ENCODE assay signal across 9 mouse cellular contexts in genomic region chr13:12442008-12442587, GRCm38 (mm10). TPM values are rescaled to one million over a fixed set of nuclear protein-coding genes. Genes with fewer than 3 reads are reported as not detected.
DNase-seq lines count a peak whose midpoint lies in the region; ATAC-seq and TF ChIP-seq lines count a peak whose summit lies in the region.
"Had no signal": no experiment of that assay in that cellular context is flagged by ENCODE, and none has a peak within 500 bp of the region (broad histone marks: within the 10 kb centered on the region; RNA-seq: fewer than 3 reads in every experiment).

No protein-coding gene starts in this region.

- peak; percentile 10 to 20 for DNase-seq in kidney, adult 8-10 months
- peak; percentile 87 for DNase-seq in brain, adult 2 months (ENCODE audit: low read depth, low spot score)
- peak; percentile 17 to 25 for DNase-seq in heart, postnatal 36 days
- peak; percentile 16 for DNase-seq in lung, adult 2 months
- no peak for DNase-seq in c-Kit-positive CD71-positive TER-119-positive erythroid progenitor cells, embryonic 14.5 days (ENCODE audit: low spot score)
- DNase-seq in liver, embryonic 11.5 days (ENCODE audit: low spot score): no peak
- DNase-seq in cerebellum, adult 9-11 months: no peak

- peaks cover 31% of the 10 kb centered on the region; the same call in 1 of the 2 replicates for H3K36me3 ChIP-seq in kidney, embryonic 14.5 days (ENCODE audit: control insufficient read depth, insufficient read depth, low read length)
- H3K36me3 ChIP-seq in liver, embryonic 11.5 days (ENCODE audit: control insufficient read depth, insufficient read depth, low read length): peaks cover 17% of the 10 kb centered on the region

- H3K9me3 ChIP-seq in kidney, embryonic 14.5 days (ENCODE audit: control insufficient read depth, low read length): no peaks in the 10 kb centered on the region
- no peaks in the 10 kb centered on the region for H3K9me3 ChIP-seq in liver, embryonic 11.5 days (ENCODE audit: control insufficient read depth, low read length)

- no peaks in the 10 kb centered on the region for H3K4me1 ChIP-seq in kidney, embryonic 14.5 days (ENCODE audit: control insufficient read depth, insufficient read depth, low read length)
- H3K4me1 ChIP-seq in lung, adult 2 months (ENCODE audit: control insufficient read depth, insufficient read depth, low read length): peaks cover 2% of the 10 kb centered on the region; the same call in 1 of the 2 replicates
- H3K4me1 ChIP-seq in liver, embryonic 11.5 days (replicated peaks; ENCODE audit: control insufficient read depth, insufficient read depth, low read length): no peaks in the 10 kb centered on the region

- TF ChIP-seq POLR2A in lung, adult 2 months (IDR thresholded peaks at IDR 0.05; ENCODE audit: borderline replicate concordance, extremely low read depth, low read depth, low read length): no peak

- no peak for ATAC-seq in kidney, embryonic 14.5 days (ENCODE audit: low FRiP score, low TSS enrichment)
- ATAC-seq in liver, embryonic 11.5 days (replicated peaks; ENCODE audit: low FRiP score): no peak

- intact Hi-C loops in heart, postnatal 36 days (cut with DNase I): no loop called here

- no peak overlapping the region for H3K9ac ChIP-seq in kidney, embryonic 14.5 days (ENCODE audit: low read depth, low read length)
- no peak overlapping the region for H3K9ac ChIP-seq in liver, embryonic 11.5 days (ENCODE audit: low read depth, low read length)

- H3K4me3 ChIP-seq in kidney, embryonic 14.5 days (ENCODE audit: low read length): no peak overlapping the region
- no peak overlapping the region for H3K4me3 ChIP-seq in lung, adult 2 months (replicated peaks; ENCODE audit: extremely low read depth, low read depth, low read length)
- H3K4me3 ChIP-seq in liver, embryonic 11.5 days (ENCODE audit: low read depth, low read length): no peak overlapping the region
- H3K4me3 ChIP-seq: myocyte had no signal

- TF ChIP-seq CTCF in lung, adult 2 months (IDR thresholded peaks at IDR 0.05; ENCODE audit: insufficient read depth, low read length): no peak

- WGBS in kidney, embryonic 14.5 days: 90% methylated on average over 2 of the region's 2 CpGs
- WGBS in lung, adult 2 months: 47% methylated on average over 2 of the region's 2 CpGs
- WGBS in liver, embryonic 11.5 days: 85% methylated on average over 2 of the region's 2 CpGs

- no peaks in the 10 kb centered on the region for H3K27me3 ChIP-seq in kidney, embryonic 14.5 days (ENCODE audit: control insufficient read depth, insufficient read depth, low read length)
- no peaks in the 10 kb centered on the region for H3K27me3 ChIP-seq in liver, embryonic 11.5 days (replicated peaks; ENCODE audit: control insufficient read depth, insufficient read depth, low read length)

- H3K27ac ChIP-seq in kidney, embryonic 14.5 days (ENCODE audit: low read depth, low read length): no peak overlapping the region
- H3K27ac ChIP-seq in liver, embryonic 11.5 days (ENCODE audit: low read depth, low read length): no peak overlapping the region

- H3K4me2 ChIP-seq in kidney, embryonic 14.5 days (replicated peaks; ENCODE audit: low read depth, low read length): no peak overlapping the region
- no peak overlapping the region for H3K4me2 ChIP-seq in liver, embryonic 11.5 days

RNA-seq across cellular contexts. Expression of gene Lgals8, which starts 22.6 kb away (rescaled TPM):
- polyA plus RNA-seq in kidney, embryonic 14.5 days (2014; fragmentation: Nextera tagmentation; extraction: Ambion mirVana): 12.3 and 19.2 TPM in 2 replicates
- total RNA-seq in heart, postnatal 36 days (2021): 10 to 100 TPM; 39.4 to 42.8 TPM
- polyA plus RNA-seq in lung, adult 2 months (2012; rRNA removed): 23.5 and 36.3 TPM in 2 replicates
- 17.4 and 19.7 TPM in 2 replicates for polyA plus RNA-seq in liver, embryonic 11.5 days (2014; fragmentation: Nextera tagmentation; extraction: Ambion mirVana)

RNA-seq across cellular contexts. Expression of gene Heatr1, which starts 47.3 kb away (rescaled TPM):
- polyA plus RNA-seq in kidney, embryonic 14.5 days (2014; fragmentation: Nextera tagmentation; extraction: Ambion mirVana): 23.6 and 37.2 TPM in 2 replicates
- total RNA-seq in heart, postnatal 36 days (2021): 10 to 100 TPM; 14.3 to 15.2 TPM
- 21.6 and 23.5 TPM in 2 replicates for polyA plus RNA-seq in lung, adult 2 months (2012; rRNA removed)
- polyA plus RNA-seq in liver, embryonic 11.5 days (2014; fragmentation: Nextera tagmentation; extraction: Ambion mirVana): 48.8 and 56.7 TPM in 2 replicates

Comparison
In these comparisons a context has a peak if more than half of its experiments do, and no peak if none do; other contexts are left out.
1. DNase-seq: peak in kidney, adult 8-10 months (2 of 2), brain, adult 2 months (single experiment), heart, postnatal 36 days (2 of 2) and lung, adult 2 months (single experiment); none in c-Kit-positive CD71-positive TER-119-positive erythroid progenitor cells, embryonic 14.5 days (single experiment), liver, embryonic 11.5 days (single experiment) and cerebellum, adult 9-11 months (single experiment).